Mouse (Mus musculus) thymus, postnatal 0 days (tissue): ENCODE data around the gene Stxbp4. TPM values are rescaled to one million over a fixed set of nuclear protein-coding genes. Genes with fewer than 3 reads are reported as not detected.
A peak's percentile ranks its signal among the peaks of the same experiment; 100 is the strongest.

ENCODE experiments used
- DNase-seq: peaks from one replicate; pipeline ENCODE4 v3.0.0-alpha.2; 2015; ENCODE audit warnings: low spot score
- polyA plus RNA-seq: library from polyadenylated mRNA; unstranded; fragments of >200 nt; fragmentation: Nextera tagmentation; extraction: Ambion mirVana; gene quantifications from 2 replicates; pipeline ENCODE4 v1.2.1, GENCODE M21; 2015

Stxbp4 gene
- polyA plus RNA-seq, 1 experiment from 2014 or later, result 6.3 TPM

- DNase-seq, result no peak
Observed at GRCm38 (mm10) chr11:90650231-90650885, 12.5 kb upstream of the Stxbp4 start.

- no peak for DNase-seq
Observed at GRCm38 (mm10) chr11:90649777-90650176, 11.9 kb upstream of the Stxbp4 start.

- peak; percentile 35 for DNase-seq
Observed at GRCm38 (mm10) chr11:90638312-90638830, 487 bp upstream of the Stxbp4 start.

GRCm38 (mm10) chr11:90634661-90635060, 3.2 kb downstream of the Stxbp4 start:
- DNase-seq, result no peak

GRCm38 (mm10) chr11:90632480-90632879, 5.4 kb downstream of the Stxbp4 start:
- no peak for DNase-seq

- no peak for DNase-seq
Observed at GRCm38 (mm10) chr11:90627751-90628150, 10.1 kb downstream of the Stxbp4 start.

- DNase-seq, result no peak
Observed at GRCm38 (mm10) chr11:90625174-90625573, 12.7 kb downstream of the Stxbp4 start.

GRCm38 (mm10) chr11:90623477-90623876, 14.4 kb downstream of the Stxbp4 start:
- peak; percentile 64 for DNase-seq

- no peak for DNase-seq
Observed at GRCm38 (mm10) chr11:90622500-90622899, 15.4 kb downstream of the Stxbp4 start.

- no peak for DNase-seq
Observed at GRCm38 (mm10) chr11:90622044-90622443, 15.8 kb downstream of the Stxbp4 start.

- peak; percentile 46 for DNase-seq
Observed at GRCm38 (mm10) chr11:90616431-90616830, 21.5 kb downstream of the Stxbp4 start.

GRCm38 (mm10) chr11:90614743-90615142, 23.1 kb downstream of the Stxbp4 start:
- DNase-seq, result no peak

GRCm38 (mm10) chr11:90612118-90612517, 25.8 kb downstream of the Stxbp4 start:
- DNase-seq, result no peak

- DNase-seq, result no peak
Observed at GRCm38 (mm10) chr11:90603066-90603465, 34.8 kb downstream of the Stxbp4 start.

- DNase-seq, result no peak
Observed at GRCm38 (mm10) chr11:90595826-90596225, 42.1 kb downstream of the Stxbp4 start.

GRCm38 (mm10) chr11:90590996-90591395, 46.9 kb downstream of the Stxbp4 start:
- no peak for DNase-seq

GRCm38 (mm10) chr11:90586203-90586602, 51.7 kb downstream of the Stxbp4 start:
- DNase-seq, result no peak

GRCm38 (mm10) chr11:90585754-90586153, 52.1 kb downstream of the Stxbp4 start:
- no peak for DNase-seq

GRCm38 (mm10) chr11:90577057-90577780, 60.7 kb downstream of the Stxbp4 start:
- no peak for DNase-seq

- no peak for DNase-seq
Observed at GRCm38 (mm10) chr11:90576282-90576972, 61.5 kb downstream of the Stxbp4 start.

- no peak for DNase-seq
Observed at GRCm38 (mm10) chr11:90575491-90576048, 62.3 kb downstream of the Stxbp4 start.
